27 mouse cellular contexts compared by ENCODE assay signal in the genomic region with DNA sequence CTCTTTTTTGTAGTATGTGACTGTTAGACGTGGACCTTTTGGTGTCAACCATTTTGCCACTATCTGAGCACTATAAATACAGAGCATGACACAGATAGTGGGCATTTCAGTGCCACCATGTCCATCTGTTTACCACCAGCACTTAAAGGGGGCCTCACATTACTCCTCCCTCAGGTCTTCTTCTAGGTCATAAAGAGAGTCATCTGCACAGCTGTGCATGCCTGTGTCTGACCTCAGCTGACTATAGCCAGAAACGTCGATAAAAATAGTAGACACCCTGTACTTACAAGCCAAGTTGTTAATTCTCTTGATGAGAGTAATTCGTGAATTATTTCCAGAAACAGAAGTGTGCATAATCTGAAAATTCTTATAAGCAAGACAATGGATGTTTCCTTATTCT. TPM values are rescaled to one million over a fixed set of nuclear protein-coding genes. Genes with fewer than 3 reads are reported as not detected.
"Had no signal": no experiment of that assay in that cellular context is flagged by ENCODE, and none has a peak within 500 bp of the region (broad histone marks: within the 10 kb centered on the region; RNA-seq: fewer than 3 reads in every experiment).

No protein-coding gene starts in this region.

- H3K4me2 ChIP-seq: embryonic facial prominence, embryonic 12.5 days; embryonic facial prominence, embryonic 13.5 days; embryonic facial prominence, embryonic 15.5 days; forebrain, embryonic 12.5 days; forebrain, embryonic 13.5 days; forebrain, embryonic 15.5 days had no signal

- DNase-seq: cerebellum, adult 8-10 months; cerebellum, adult 9-10 months; cerebellum, adult 9-11 months; cerebellum, postnatal 10 days; cerebellum, postnatal 14 days; cerebellum, postnatal 25 days; cerebellum, postnatal 36 days; embryo, embryonic 11 days; forebrain, postnatal 0 days; gastrocnemius, adult 2 months; gastrocnemius, postnatal 10 days; gastrocnemius, postnatal 14 days; gastrocnemius, postnatal 25 days; gastrocnemius, postnatal 36 days; heart, adult 11 months; heart, adult 18-20 months; heart, adult 2 months had no signal

- H3K4me3 ChIP-seq: embryonic facial prominence, embryonic 10.5 days; embryonic facial prominence, embryonic 12.5 days; embryonic facial prominence, embryonic 13.5 days; embryonic facial prominence, embryonic 15.5 days; erythroblast, embryonic 14.5 days; forebrain, embryonic 10.5 days; forebrain, embryonic 12.5 days; forebrain, embryonic 13.5 days; forebrain, embryonic 15.5 days; gastrocnemius, adult 2 months; heart, adult 2 months had no signal

- H3K36me3 ChIP-seq: embryonic facial prominence, embryonic 10.5 days; embryonic facial prominence, embryonic 12.5 days; embryonic facial prominence, embryonic 13.5 days; embryonic facial prominence, embryonic 15.5 days; forebrain, embryonic 10.5 days; forebrain, embryonic 12.5 days; forebrain, embryonic 15.5 days had no signal

- H3K27me3 ChIP-seq: embryonic facial prominence, embryonic 12.5 days; embryonic facial prominence, embryonic 13.5 days; embryonic facial prominence, embryonic 15.5 days; forebrain, embryonic 12.5 days; forebrain, embryonic 13.5 days; forebrain, embryonic 15.5 days had no signal

RNA-seq across cellular contexts. Expression of gene Gabrb2, which starts 29.4 kb away (rescaled TPM):
- polyA plus RNA-seq: erythroblast, embryonic 14.5 days; gonadal fat pad, adult 2 months; heart, adult 2 months had no signal
